Mouse (Mus musculus): ENCODE data around the gene Mecom.

DNA sequence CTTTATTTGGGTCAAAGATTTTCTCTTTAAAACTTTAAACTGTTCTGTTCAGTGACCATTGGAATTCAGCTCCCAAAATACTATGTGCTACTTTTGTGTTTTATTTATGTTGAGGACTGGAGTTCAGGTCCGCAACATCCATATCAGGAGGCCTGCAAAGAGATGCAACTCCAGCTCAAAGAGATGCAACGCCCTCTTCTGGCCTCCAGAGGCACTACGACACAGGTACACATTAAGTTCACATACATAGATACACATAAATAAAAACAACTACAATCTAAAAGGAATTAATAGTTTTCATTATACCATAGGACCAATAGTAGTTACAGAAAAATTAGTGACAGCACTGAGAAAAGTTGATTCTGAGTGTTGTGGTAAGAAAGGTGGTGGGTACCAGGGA, 278.6 kb downstream of the Mecom start:
- no peak for TF ChIP-seq CTCF (IDR thresholded peaks at IDR 0.05; ENCODE audit: borderline replicate concordance, insufficient read depth, low read depth, low read length)
- no peak for TF ChIP-seq POLR2A (IDR thresholded peaks at IDR 0.05; ENCODE audit: borderline replicate concordance, insufficient read depth, low read length)
